Mouse (Mus musculus) C3H10T1/2 (cell line): Measurements from ENCODE around the gene Tead1. TPM values are rescaled to one million over a fixed set of nuclear protein-coding genes. Genes with fewer than 3 reads are reported as not detected.

ENCODE experiments used
- polyA plus RNA-seq, 2 experiments: library from polyadenylated mRNA; unstranded; fragments of >200 nt; fragmentation: generic; extraction: Trizol; gene quantifications; one replicate each; pipeline ENCODE4 v1.2.1; 2012; ENCODE audit warnings: missing spikeins in 2 of 2

Gene Tead1
- 10 to 100 TPM in 1 of 2 experiments, 1 to 10 TPM in 1; 1.4 to 12.3 TPM for polyA plus RNA-seq

DNA sequence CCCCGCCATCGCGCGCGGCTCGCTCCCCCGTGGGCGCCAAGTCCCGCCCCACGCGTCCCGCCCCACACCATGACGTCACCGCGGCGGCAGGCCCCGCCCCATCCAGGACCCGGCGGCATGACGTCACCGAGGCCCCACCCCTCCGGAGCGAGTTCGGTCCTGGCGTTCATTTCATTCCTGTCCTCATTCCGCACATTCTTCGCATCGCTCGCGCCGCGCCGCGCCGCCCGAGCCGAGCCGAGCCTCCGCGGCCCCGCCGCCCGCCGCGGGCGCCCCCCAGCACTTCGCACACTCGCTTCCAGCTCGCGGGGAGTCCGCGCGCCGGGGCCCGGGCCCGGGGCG lies at the start of gene Tead1:
Tead1 (plus strand) TSS at position 148 of the 342 bp plus-strand sequence.

DNA sequence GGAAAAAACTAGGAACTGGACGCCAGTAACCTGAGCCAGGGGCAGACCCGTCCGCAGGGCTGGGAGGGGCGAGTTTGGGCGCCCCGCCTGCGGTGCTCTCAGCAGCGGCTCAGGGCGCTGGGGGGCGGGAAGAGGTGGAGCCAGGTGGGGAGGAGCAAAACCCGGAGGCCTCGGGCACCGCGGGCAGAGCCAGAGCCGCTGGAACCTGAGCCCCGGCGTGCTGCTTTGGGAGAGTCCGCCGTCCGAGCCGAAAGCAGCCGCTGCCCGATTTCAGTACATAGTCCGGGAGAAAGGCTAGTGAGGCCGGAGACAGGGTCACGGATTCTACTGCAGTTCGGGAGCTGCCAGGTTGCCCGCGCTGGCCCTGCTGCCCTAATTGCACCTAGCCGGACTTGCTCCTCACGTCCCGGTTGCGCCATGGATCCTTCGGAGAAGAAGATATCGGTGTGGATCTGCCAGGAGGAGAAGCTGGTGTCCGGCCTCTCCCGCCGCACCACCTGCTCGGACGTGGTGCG lies 274.7 kb downstream of the Tead1 start, which contains the start of gene Rassf10:
Rassf10 (plus strand) TSS at position 186 of the 515 bp plus-strand sequence.

